Mouse (Mus musculus): ENCODE measurements at regions not wholly inside any gene's neighbourhood (a gene's known extent, or its start where the extent isn't known, plus 50 kb on each side); places are given as distances from the start of the nearest gene placed in this dataset.

- TF ChIP-seq CTCF (IDR thresholded peaks at IDR 0.05; ENCODE audit: low read depth, low read length) (no peak), GATA1 (IDR thresholded peaks at IDR 0.05; ENCODE audit: borderline replicate concordance, low read length) (no peak)
Measured at GRCm38 (mm10) chr17:63660841-63661481, 161.1 kb upstream of the Fbxl17 start.

Measured in G1E (cell line).